Mouse (Mus musculus): ENCODE data around the gene Pop7. TPM values are rescaled to one million over a fixed set of nuclear protein-coding genes. Genes with fewer than 3 reads are reported as not detected.

Gene Pop7
- polyA plus RNA-seq, 1 experiment from 2014 or later: 74.0 TPM

DNA sequence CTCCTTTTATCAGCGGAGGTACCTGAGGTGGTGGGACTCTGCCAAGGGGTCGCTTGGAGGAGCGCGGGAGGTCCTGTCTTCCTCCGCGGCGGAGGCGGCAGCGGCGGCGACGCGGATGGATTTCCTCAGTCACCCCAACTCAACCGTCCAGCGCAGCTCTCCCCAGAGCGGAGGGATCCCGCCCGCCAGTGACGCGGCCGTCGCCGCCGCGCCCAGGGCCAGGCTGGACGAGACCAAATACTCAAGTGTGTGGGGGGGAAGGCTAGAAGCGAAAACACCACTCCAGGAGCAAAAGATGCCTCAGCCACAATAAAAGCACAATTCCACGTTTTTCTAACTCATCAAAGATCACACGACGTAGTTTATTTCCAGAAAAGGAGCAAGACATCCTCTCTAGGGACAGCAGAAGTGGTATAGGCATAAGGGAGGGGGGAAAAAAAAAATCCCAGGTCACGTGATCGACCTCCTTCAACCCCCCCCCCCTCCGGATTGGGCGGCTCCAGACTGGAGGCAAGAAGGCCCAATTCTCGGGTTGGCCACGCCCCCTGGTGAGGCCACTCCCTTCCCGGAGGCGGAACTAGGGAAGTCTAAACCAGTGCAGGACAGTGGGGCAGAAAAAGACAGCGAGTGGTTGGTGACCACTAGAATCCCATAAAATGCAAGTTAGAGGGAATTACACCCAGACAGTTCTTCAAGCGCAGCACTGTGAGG is 31.0 kb upstream of the Pop7 start, which contains the start of the genes Epo and Gnb2:
Gene Epo (minus strand): TSS at position 126 of the 711 bp plus-strand sequence.
Gene Gnb2 (minus strand): TSS at position 394 of the 711 bp plus-strand sequence.
- Histone ChIP-seq H3K9me3 (no peaks in the 10 kb centered on the region), H3K4me3 (replicated peaks) (peak within 1 kb of the TSS; percentile 91), H3K4me2 (replicated peaks) (peak within 1 kb of the TSS; percentile 91), H3K9ac (replicated peaks) (peak within 1 kb of the TSS; percentile 98), H3K27me3 (peaks cover 3% of the 10 kb centered on the region; the same call in 1 of the 2 replicates), H3K36me3 (peaks cover 19% of the 10 kb centered on the region), H3K27ac (peak within 1 kb of the TSS; percentile 98), H3K4me1 (replicated peaks) (peaks cover 30% of the 10 kb centered on the region)
- peak; percentile 62 for ATAC-seq
- WGBS: under 1% methylated on average over 40 of the region's 40 CpGs

DNA sequence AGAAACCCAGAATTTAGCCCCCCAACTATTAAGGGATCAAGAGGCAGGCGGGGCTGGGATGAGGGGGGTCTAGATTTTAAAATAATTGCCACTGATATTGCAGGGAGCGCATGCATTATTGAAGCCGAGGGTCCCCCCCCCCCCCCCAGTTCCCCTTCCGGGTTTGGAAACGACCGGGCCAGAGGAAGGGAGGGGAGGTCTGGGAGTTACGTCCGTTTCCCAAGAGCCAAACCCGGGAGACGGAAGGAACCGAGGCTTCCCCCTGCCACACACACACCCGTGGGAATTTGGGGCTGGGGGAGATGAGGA is 30.4 kb upstream of the Pop7 start:
- H3K4me2 ChIP-seq (replicated peaks): peak overlapping the region; percentile 91
- H3K27me3 ChIP-seq: peaks cover 3% of the 10 kb centered on the region; the same call in 1 of the 2 replicates
- H3K4me1 ChIP-seq (replicated peaks): peaks cover 32% of the 10 kb centered on the region
- no peaks in the 10 kb centered on the region for H3K9me3 ChIP-seq
- 0% methylated on average over 9 of the region's 12 CpGs for WGBS
- ATAC-seq: no peak
- peaks cover 24% of the 10 kb centered on the region for H3K36me3 ChIP-seq
- H3K9ac ChIP-seq (replicated peaks): peak overlapping the region; percentile 98
- H3K4me3 ChIP-seq (replicated peaks): peak overlapping the region; percentile 91
- H3K27ac ChIP-seq: peak overlapping the region; percentile 98

DNA sequence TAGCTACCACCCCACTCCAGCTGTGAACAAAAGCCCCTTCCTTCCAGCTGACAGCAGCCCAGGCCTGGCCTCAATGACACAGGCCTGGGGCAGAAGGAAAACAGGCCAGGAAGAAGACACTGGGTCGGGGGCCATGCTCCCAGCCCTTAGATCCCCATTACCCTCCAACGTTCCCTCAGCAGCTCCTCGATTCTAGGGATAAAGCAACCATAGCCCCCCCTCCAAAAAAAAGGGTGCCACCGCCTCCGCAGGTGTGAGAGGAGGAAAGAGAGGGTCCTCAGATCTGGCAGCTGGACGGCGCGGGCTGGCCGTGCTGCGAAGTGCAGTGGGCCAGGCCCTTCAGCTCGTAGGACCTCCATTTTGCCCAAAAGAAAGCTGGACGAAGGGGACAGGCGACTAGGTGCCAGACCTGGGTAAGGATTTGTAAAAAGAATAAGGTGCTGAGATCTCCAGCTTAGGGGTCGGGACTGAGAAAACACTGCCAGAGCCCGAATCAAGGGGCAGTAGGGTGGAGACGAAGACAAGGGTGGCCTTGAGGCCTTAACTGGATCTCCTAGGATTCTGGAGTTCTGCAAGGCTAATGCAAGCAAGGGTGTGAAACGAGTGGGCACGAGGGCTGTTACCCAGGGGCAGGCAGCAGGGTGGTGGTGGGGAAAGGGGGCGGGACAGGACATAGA is 30.0 kb upstream of the Pop7 start:
- H3K27me3 ChIP-seq: peaks cover 3% of the 10 kb centered on the region; the same call in 1 of the 2 replicates
- H3K9me3 ChIP-seq: no peaks in the 10 kb centered on the region
- no peak for ATAC-seq
- H3K4me3 ChIP-seq (replicated peaks): peak overlapping the region; percentile 91
- peak overlapping the region; percentile 98 for H3K27ac ChIP-seq
- peak overlapping the region; percentile 91 for H3K4me2 ChIP-seq (replicated peaks)
- H3K36me3 ChIP-seq: peaks cover 29% of the 10 kb centered on the region
- peak overlapping the region; percentile 98 for H3K9ac ChIP-seq (replicated peaks)
- WGBS: under 1% methylated on average over 19 of the region's 19 CpGs
- H3K4me1 ChIP-seq (replicated peaks): peaks cover 36% of the 10 kb centered on the region

DNA sequence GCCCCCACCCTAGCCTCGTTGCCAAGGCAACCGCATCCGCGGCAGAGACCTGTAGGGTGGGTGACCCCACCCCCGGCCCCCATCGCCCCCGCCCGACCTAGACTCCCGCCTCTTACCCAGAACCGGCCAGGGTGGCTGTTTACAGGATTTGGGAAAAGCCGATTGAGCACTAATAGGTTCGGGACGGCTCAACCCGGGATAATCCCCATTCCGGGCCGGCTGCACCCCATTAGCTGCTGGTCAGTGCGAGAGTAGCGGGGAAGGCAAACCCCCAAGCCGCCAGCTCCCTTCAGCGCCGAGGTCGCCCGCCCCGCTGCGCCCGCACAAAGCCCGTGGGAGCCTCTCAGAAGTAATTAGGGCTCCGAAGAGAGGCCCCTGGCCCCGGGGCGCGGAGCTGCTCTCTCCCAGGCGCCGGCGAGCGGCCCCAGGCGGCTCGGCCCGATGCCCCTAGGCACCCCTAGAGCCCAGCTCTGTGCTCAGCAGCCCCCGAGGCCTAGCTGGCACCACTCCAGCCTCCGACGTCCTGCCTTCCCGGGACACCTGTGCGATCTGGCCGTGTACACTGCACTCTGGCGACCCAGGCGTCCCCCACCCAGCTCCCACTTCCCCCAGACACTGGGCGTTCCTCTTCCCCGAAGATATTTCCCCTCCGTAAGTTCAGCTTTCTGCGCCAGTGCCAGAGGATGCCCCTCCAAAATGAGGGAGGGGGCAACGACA is 29.3 kb upstream of the Pop7 start:
- peaks cover 3% of the 10 kb centered on the region; the same call in 1 of the 2 replicates for H3K27me3 ChIP-seq
- H3K36me3 ChIP-seq: peaks cover 36% of the 10 kb centered on the region
- peak overlapping the region; percentile 98 for H3K27ac ChIP-seq
- WGBS: under 1% methylated on average over 50 of the region's 51 CpGs
- H3K9me3 ChIP-seq: no peaks in the 10 kb centered on the region
- peaks cover 43% of the 10 kb centered on the region for H3K4me1 ChIP-seq (replicated peaks)
- peak overlapping the region; percentile 91 for H3K4me3 ChIP-seq (replicated peaks)
- peak overlapping the region; percentile 98 for H3K9ac ChIP-seq (replicated peaks)
- peak; percentile 44 for ATAC-seq
- peak overlapping the region; percentile 91 for H3K4me2 ChIP-seq (replicated peaks)

DNA sequence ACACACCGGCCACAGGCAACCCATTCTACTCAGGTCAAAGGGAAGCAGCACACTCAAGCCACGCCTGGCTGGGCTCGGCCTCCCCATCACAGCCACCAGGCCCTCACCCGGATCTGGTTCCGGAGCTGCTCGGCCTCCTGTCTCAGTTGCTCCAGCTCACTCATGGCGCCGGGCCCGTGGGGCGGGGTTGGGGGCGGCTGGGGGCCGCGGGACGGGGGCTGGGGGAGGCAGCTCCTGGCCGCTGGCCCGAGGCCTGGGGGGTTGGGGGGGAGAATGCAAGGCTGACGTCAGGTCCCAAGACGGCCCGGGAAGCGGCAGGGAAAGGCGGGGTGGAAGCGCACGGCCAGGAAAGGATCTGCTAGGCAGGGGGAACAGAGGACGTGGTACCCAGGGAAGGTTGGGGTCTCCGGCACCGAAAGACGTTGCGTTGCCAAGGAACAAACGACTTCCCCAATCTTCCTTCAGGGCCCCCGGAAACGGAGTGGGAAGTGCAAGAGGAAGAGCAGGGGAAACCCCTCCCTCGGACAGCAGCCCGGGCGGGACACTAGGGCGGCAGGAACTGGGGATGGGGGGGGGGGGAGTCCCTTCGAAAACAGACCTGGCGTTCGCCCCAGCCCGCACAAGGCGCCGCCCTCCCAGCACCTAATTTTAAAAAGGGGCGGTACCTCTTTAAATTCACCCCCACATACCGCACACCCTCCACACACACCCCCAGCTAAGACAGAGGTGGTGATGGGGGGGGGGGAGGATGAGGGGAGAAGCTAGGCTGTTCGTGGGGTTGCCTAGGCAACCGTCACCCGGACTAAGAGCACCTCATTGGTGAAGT is 28.5 kb upstream of the Pop7 start:
- WGBS: under 1% methylated on average over 43 of the region's 46 CpGs

DNA sequence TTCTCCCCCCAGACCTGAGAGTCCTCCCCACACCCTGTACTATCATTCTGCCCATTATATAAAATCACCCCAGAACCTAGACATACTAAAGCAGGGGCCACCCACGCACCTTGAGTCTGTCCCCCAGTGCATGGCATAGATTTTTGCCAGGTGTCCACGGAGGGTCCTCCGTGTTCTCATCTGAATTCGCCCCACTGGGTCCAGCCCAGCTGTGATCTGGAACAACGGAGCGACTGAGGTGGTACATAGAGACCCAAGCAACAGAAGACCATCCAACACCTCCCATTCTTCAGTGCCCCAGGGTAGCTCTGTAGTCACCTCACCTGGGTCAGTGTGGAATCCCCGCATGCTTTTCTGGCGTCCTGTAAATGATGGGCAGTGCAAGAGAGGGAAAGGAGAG is 27.8 kb upstream of the Pop7 start:
- 62% methylated on average over 8 of the region's 8 CpGs for WGBS
- Histone ChIP-seq H3K4me1 (replicated peaks) (peaks cover 56% of the 10 kb centered on the region), H3K27me3 (no peaks in the 10 kb centered on the region), H3K9me3 (no peaks in the 10 kb centered on the region), H3K4me2 (replicated peaks) (peak overlapping the region; percentile 91), H3K27ac (peak overlapping the region; percentile 98), H3K9ac (replicated peaks) (peak overlapping the region; percentile 98), H3K4me3 (replicated peaks) (peak overlapping the region; percentile 91), H3K36me3 (peaks cover 50% of the 10 kb centered on the region)
- no peak for ATAC-seq

More for the DNA sequence above, 28.5 kb upstream of the Pop7 start:
- Histone ChIP-seq H3K4me1 (replicated peaks) (peaks cover 49% of the 10 kb centered on the region), H3K27me3 (no peaks in the 10 kb centered on the region), H3K27ac (peak overlapping the region; percentile 98), H3K9ac (replicated peaks) (peak overlapping the region; percentile 98), H3K9me3 (no peaks in the 10 kb centered on the region), H3K36me3 (peaks cover 43% of the 10 kb centered on the region), H3K4me3 (replicated peaks) (peak overlapping the region; percentile 91), H3K4me2 (replicated peaks) (peak overlapping the region; percentile 91)
- peak; percentile 43 for ATAC-seq

DNA sequence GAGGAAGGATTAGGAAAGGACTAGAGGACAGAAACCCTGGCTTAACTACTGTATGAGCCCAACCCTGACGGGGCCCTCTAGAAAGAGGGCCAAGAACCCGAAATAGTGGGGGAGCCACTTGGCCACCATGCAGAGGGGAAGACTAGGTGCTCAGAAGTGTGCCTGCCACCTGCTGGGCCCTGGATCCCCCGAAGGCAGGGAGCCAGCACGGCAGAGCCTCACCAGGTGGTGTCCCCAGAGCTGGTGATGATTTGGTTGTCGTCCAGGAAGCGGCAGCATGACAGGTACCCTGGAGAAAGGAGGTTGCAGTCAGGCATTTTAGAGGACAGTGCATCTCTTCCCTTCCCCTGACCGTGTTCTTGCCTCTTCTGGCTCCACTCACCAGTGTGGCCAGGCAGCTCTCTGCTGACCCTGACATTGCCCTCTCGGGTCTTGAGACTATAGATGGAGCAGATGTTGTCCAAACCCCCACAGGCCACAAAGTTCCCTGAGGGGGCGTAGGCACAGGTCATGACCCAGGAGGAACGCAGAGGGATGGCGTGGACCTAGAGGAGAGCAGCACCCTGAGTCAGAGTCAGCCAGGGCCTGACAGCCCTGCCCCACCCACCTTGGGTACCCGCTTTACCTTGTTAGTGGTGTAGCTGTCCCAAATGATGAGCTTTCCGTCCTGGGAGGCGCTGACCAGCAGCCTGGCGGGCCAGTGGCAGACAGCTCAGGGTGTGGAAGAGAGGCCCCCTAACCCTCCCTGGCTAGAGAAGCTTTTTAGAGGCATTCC is 27.1 kb upstream of the Pop7 start:
- Histone ChIP-seq H3K4me1 (replicated peaks) (peaks cover 58% of the 10 kb centered on the region), H3K4me2 (replicated peaks) (peak overlapping the region; percentile 91), H3K27ac (peak overlapping the region; percentile 98), H3K27me3 (no peaks in the 10 kb centered on the region), H3K9me3 (no peaks in the 10 kb centered on the region), H3K36me3 (peaks cover 57% of the 10 kb centered on the region), H3K4me3 (replicated peaks) (peak overlapping the region; percentile 91), H3K9ac (replicated peaks) (peak overlapping the region; percentile 98; the same call in 1 of the 2 replicates)
- 73% methylated on average over 15 of the region's 15 CpGs for WGBS
- ATAC-seq: no peak

DNA sequence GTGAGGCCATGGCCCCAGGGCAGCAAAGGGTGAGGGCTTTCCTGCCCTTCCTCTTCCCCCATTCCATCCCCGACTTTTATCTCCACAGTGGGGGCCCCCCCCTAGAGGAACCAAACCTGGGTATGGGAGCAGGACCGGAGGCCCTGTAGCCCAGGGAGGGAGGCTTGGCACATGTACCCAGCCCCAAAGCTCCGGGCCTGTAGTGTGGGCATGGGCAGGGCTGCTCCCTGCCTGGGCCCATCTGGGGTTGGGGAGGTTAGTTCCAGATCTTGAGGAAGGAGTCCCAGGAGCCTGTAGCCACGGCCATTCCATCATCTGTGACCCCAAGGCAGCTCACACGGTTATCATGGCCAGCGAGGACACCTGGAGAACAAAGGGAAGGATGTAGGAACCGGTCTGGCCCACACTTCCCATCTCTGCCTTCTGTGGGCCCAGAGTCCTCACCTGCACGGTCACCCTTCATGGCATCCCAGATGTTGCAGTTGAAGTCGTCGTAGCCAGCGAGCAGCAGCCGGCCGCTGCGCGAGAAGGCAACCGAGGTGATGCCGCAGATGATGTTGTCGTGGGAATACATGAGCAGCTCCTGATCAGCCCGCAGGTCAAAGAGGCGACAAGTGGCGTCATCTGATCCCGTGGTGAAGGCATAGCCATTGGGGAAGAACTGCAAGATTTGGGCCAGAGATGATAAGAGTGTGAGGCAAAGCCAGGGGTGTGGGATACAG is 26.1 kb upstream of the Pop7 start:
- peak overlapping the region; percentile 33; the same call in 1 of the 2 replicates for H3K9ac ChIP-seq (replicated peaks)
- H3K4me2 ChIP-seq (replicated peaks): no peak overlapping the region
- ATAC-seq: no peak
- 0 out of 2 replicates have a peak overlapping the region, but pooled peaks have one; percentile 10 for H3K27ac ChIP-seq
- no peak overlapping the region for H3K4me3 ChIP-seq (replicated peaks)
- H3K4me1 ChIP-seq (replicated peaks): peaks cover 53% of the 10 kb centered on the region
- H3K36me3 ChIP-seq: peaks cover 67% of the 10 kb centered on the region
- H3K27me3 ChIP-seq: no peaks in the 10 kb centered on the region
- WGBS: 80% methylated on average over 22 of the region's 22 CpGs
- no peaks in the 10 kb centered on the region for H3K9me3 ChIP-seq

DNA sequence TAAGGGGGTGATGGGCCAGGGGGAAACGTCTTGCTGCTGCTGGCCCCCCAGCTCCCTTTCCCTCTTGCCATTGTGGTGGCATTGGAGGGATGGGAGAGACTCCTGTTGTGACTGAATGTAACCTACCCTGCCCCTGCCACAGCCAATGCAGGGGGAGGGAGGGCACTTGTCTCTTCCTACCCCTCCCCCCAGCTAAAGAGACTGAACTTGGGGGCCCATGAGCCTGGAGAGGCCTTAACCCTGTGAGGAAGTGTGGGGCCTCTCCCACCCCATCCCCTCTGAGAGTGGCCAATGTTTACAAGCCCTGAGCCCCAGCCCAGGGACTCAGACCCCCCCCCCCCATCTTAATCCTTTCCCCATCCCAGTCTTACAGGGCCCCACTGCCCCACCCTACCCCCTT is 25.1 kb upstream of the Pop7 start:
- Histone ChIP-seq H3K27me3 (no peaks in the 10 kb centered on the region), H3K4me2 (replicated peaks) (no peak overlapping the region), H3K4me3 (replicated peaks) (no peak overlapping the region), H3K4me1 (replicated peaks) (peaks cover 53% of the 10 kb centered on the region), H3K9ac (replicated peaks) (no peak overlapping the region), H3K36me3 (peaks cover 76% of the 10 kb centered on the region), H3K9me3 (no peaks in the 10 kb centered on the region), H3K27ac (peak overlapping the region; percentile 80)
- 29% methylated on average over 1 of the region's 1 CpGs for WGBS
- ATAC-seq: no peak

DNA sequence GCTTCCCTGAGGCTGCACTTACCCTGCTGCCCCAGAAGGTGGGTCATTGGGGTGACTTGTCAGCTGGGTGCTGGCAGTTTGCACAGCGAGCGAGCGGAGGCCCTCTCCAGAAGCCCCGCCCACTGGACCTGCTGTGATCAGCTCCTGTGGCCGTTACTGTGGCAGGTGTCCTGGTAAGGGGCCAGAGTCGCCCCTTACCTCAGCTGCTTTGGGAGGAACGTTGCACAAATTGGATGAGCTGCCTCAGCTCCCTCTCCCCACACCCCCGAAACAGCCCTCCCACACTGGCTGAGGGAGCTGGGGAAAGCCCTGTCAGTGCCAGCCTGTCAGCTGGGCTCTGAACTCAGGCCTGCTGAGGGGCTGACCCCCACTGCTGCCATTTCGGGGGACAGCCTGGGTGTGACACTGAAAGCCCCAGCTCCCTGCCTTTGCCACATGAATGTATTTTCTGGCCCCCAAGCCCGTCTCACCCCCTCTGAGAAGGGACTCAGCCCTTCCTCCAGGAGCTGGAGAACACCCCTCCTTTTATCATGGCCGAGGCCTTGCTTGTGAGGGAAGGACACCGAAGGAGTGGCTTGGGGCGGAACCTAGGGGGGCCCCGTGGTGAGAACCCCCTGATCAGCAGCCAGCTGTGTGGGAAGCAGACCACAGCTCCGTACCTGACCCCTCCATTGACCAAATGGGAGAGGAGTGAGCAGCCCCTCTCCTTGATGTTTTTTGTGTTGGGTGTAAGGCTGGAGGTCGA is 24.0 kb upstream of the Pop7 start:
- no peak overlapping the region for H3K4me2 ChIP-seq (replicated peaks)
- H3K4me3 ChIP-seq (replicated peaks): 0 out of 2 replicates have a peak overlapping the region, but pooled peaks have one; percentile 0
- no peaks in the 10 kb centered on the region for H3K9me3 ChIP-seq
- no peaks in the 10 kb centered on the region for H3K27me3 ChIP-seq
- H3K36me3 ChIP-seq: peaks cover 87% of the 10 kb centered on the region
- peak overlapping the region; percentile 80 for H3K27ac ChIP-seq
- ATAC-seq: no peak
- peak overlapping the region; percentile 36 for H3K9ac ChIP-seq (replicated peaks)
- H3K4me1 ChIP-seq (replicated peaks): peaks cover 53% of the 10 kb centered on the region
- 36% methylated on average over 16 of the region's 16 CpGs for WGBS
